Mouse (Mus musculus): Measurements from ENCODE around the gene Gm20388.

DNA sequence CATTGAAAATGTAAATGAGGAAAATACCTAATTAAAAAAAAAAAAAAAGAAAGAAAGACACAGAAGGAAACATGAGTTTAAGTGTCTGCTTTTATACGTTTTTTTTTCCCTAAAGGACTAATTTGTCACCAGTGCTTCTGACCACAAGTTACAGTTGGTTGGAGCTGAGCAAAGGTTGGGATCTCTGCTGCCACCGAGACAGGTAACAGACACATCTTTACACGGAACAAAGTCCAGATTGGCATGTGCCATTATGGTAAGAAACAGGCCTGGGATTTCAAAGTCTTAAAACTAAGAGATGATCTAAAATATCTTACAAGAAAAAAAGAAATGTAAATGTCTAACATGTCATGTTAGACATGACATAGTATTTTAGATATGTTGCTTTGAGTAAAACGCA, 3136.1 kb downstream of the Gm20388 start:
- TF ChIP-seq POLR2A (IDR thresholded peaks at IDR 0.05; ENCODE audit: low read depth, low read length): no peak
- TF ChIP-seq CTCF (conservative IDR thresholded peaks at IDR 0.05; ENCODE audit: insufficient read depth, insufficient read length, low read depth, low read length): no peak

All from kidney, adult 2 months (tissue).